Mouse (Mus musculus): ENCODE measurements around the gene Psmd3. TPM values are rescaled to one million over a fixed set of nuclear protein-coding genes. Genes with fewer than 3 reads are reported as not detected.

Gene Psmd3
- polyA plus RNA-seq, 1 experiment from 2014 or later = 141 TPM

DNA sequence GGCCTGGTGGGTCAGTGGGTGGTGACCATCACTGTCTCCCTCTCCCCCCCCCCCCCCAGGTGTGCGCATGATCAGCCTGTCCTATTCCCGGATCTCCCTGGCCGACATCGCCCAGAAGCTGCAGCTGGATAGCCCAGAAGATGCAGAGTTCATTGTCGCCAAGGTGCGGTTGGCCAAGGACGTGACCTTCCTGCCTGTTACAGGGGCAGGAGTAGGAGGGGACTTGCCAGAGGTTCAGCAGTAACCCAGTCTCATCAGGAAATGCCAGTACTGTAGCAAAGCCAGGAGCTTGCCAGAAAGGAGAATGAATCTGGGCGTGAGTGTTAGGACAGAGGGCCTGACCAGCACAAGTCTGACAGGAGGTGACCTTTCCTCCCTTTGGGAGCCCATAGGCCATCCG, 11.4 kb downstream of the Psmd3 start:
- Histone ChIP-seq H3K4me1 (ENCODE audit: control insufficient read depth, insufficient read depth, low read length) (no peaks in the 10 kb centered on the region), H3K9me3 (replicated peaks; ENCODE audit: control insufficient read depth, low read length) (no peaks in the 10 kb centered on the region), H3K27ac (replicated peaks; ENCODE audit: low read depth, low read length) (no peak overlapping the region), H3K36me3 (replicated peaks; ENCODE audit: control insufficient read depth, insufficient read depth, low read depth, low read length) (peaks cover 23% of the 10 kb centered on the region), H3K4me2 (ENCODE audit: low read depth, low read length) (no peak overlapping the region), H3K4me3 (ENCODE audit: low read depth, low read length) (no peak overlapping the region), H3K27me3 (ENCODE audit: control insufficient read depth, insufficient read depth, low read length) (no peaks in the 10 kb centered on the region), H3K9ac (replicated peaks; ENCODE audit: low read length) (no peak overlapping the region)
- 93% methylated on average over 8 of the region's 9 CpGs for WGBS
- ATAC-seq (replicated peaks; ENCODE audit: insufficient number of reproducible peaks, low FRiP score, low TSS enrichment, low read depth) (no peak), DNase-seq (ENCODE audit: low spot score) (no peak)

DNA sequence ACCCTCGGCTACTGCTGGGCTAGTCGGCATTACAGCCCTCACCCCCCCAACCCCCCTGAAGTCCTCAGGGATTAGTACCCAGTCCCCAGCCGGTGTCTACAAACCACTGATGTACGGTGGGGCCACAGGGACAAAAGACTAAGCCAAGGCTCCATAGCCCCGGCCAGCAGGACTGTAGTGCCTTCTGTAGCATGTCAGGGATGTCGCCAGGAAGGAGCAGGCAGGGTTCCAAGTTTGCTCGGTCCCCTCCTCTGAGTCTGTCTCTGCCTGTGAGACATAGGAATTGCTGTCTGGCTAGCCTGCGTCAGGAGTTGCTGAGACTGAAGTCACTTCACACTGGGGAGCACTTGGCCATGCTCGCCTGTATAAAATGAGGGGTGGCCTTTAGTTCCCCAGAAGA, 11.9 kb downstream of the Psmd3 start:
- H3K9ac ChIP-seq (replicated peaks; ENCODE audit: low read length) = no peak overlapping the region

DNA sequence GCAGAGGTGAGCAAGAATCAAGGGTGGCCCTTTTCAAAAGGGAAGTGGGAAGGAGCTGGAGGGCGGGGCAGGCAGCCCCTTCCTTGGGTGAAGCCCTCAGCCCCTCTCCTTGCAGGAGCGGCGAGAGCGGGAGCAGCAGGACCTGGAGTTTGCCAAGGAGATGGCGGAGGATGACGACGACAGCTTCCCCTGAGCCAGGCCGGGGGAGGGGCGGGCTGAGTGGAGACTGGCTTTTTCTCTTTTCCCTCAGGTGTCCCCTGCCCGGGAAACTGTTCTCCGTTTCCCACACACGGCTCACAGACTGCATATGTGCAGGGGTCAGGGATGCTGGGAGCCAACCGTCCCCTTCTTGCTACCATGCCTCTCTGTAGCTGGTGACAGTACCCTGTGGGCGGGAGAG, 13.1 kb downstream of the Psmd3 start:
- Histone ChIP-seq H3K9me3 (replicated peaks; ENCODE audit: control insufficient read depth, low read length) (no peaks in the 10 kb centered on the region), H3K27ac (replicated peaks; ENCODE audit: low read depth, low read length) (no peak overlapping the region), H3K36me3 (replicated peaks; ENCODE audit: control insufficient read depth, insufficient read depth, low read depth, low read length) (peaks cover 17% of the 10 kb centered on the region), H3K4me1 (ENCODE audit: control insufficient read depth, insufficient read depth, low read length) (no peaks in the 10 kb centered on the region), H3K4me2 (ENCODE audit: low read depth, low read length) (no peak overlapping the region), H3K9ac (replicated peaks; ENCODE audit: low read length) (no peak overlapping the region), H3K27me3 (ENCODE audit: control insufficient read depth, insufficient read depth, low read length) (no peaks in the 10 kb centered on the region), H3K4me3 (ENCODE audit: low read depth, low read length) (no peak overlapping the region)
- 78% methylated on average over 14 of the region's 14 CpGs for WGBS
- DNase-seq (ENCODE audit: low spot score) = no peak
- ATAC-seq (replicated peaks; ENCODE audit: insufficient number of reproducible peaks, low FRiP score, low TSS enrichment, low read depth) = no peak

More for the DNA sequence above, 11.9 kb downstream of the Psmd3 start:
- ATAC-seq (replicated peaks; ENCODE audit: insufficient number of reproducible peaks, low FRiP score, low TSS enrichment, low read depth) (no peak), DNase-seq (ENCODE audit: low spot score) (no peak)
- Histone ChIP-seq H3K4me1 (ENCODE audit: control insufficient read depth, insufficient read depth, low read length) (no peaks in the 10 kb centered on the region), H3K27ac (replicated peaks; ENCODE audit: low read depth, low read length) (no peak overlapping the region), H3K27me3 (ENCODE audit: control insufficient read depth, insufficient read depth, low read length) (no peaks in the 10 kb centered on the region), H3K4me3 (ENCODE audit: low read depth, low read length) (no peak overlapping the region), H3K9me3 (replicated peaks; ENCODE audit: control insufficient read depth, low read length) (no peaks in the 10 kb centered on the region), H3K36me3 (replicated peaks; ENCODE audit: control insufficient read depth, insufficient read depth, low read depth, low read length) (peaks cover 23% of the 10 kb centered on the region), H3K4me2 (ENCODE audit: low read depth, low read length) (no peak overlapping the region; the same call in 1 of the 2 replicates)
- WGBS = 89% methylated on average over 9 of the region's 9 CpGs

DNA sequence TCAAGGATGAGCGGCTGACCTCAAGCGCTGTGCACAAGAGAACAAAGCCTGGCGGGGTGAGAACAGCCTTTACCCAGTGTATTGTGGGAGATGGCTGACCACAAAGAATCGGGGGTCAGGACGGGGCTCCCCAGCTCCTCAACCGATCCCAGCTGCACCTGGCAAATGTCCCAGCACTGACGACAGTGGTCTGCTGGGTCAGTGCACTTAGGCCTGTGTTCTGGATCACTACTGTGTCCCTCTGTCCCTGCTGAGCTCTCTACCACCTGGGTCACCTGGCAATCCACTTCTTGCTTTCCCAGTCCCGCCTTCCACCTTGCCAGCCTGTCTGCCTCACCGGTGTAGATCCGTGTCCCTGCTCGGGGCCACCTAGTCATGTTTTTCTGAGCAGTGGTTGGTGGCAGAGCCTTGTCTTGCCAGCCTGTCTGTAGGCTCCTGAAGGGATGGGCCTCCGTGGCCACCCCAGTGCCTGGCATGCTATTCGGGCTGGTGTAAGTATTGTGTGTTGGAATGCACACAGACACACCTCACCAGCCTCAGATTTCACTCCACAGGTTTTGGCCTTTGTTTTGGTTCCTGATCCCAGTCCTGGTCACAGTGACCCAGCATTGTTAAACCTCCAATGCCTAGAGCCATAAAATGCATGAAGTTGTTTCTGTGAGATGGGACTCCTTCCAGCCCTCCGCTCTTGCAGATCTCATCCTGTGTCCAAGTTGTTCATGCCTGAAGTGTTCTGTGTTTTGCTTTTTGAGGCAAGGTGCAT, 14.3 kb downstream of the Psmd3 start:
- 88% methylated on average over 14 of the region's 14 CpGs for WGBS
- DNase-seq (ENCODE audit: low spot score) (no peak), ATAC-seq (replicated peaks; ENCODE audit: insufficient number of reproducible peaks, low FRiP score, low TSS enrichment, low read depth) (no peak)
- Histone ChIP-seq H3K27ac (replicated peaks; ENCODE audit: low read depth, low read length) (no peak overlapping the region), H3K4me1 (ENCODE audit: control insufficient read depth, insufficient read depth, low read length) (no peaks in the 10 kb centered on the region), H3K4me2 (ENCODE audit: low read depth, low read length) (no peak overlapping the region), H3K9me3 (replicated peaks; ENCODE audit: control insufficient read depth, low read length) (no peaks in the 10 kb centered on the region), H3K9ac (replicated peaks; ENCODE audit: low read length) (no peak overlapping the region), H3K27me3 (ENCODE audit: control insufficient read depth, insufficient read depth, low read length) (no peaks in the 10 kb centered on the region), H3K4me3 (ENCODE audit: low read depth, low read length) (no peak overlapping the region), H3K36me3 (replicated peaks; ENCODE audit: control insufficient read depth, insufficient read depth, low read depth, low read length) (peaks cover 11% of the 10 kb centered on the region)

DNA sequence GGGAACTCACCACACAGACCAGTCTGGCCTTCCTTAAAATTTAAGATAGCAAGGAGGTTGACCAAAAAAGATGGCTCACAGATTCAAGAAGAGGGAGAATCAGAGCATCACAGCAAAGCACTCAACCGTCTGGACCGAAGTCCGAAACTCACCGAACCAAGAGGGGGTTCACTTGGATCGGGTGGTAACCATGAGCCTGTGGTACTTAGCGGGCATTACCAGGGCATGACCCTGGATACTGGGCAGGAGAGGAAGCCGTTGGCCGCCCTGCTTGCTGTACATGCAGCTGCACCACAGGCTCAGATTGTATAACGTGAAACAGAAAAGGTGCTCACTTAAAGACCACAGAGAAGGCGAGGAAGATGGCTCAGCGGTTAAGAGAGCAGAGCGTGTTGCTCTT, 14.9 kb downstream of the Psmd3 start:
- 86% methylated on average over 12 of the region's 12 CpGs for WGBS
- DNase-seq (ENCODE audit: low spot score) (no peak), ATAC-seq (replicated peaks; ENCODE audit: insufficient number of reproducible peaks, low FRiP score, low TSS enrichment, low read depth) (no peak)
- no peak overlapping the region for H3K9ac ChIP-seq (replicated peaks; ENCODE audit: low read length)
- H3K9me3 ChIP-seq (replicated peaks; ENCODE audit: control insufficient read depth, low read length) = no peaks in the 10 kb centered on the region
- no peaks in the 10 kb centered on the region for H3K4me1 ChIP-seq (ENCODE audit: control insufficient read depth, insufficient read depth, low read length)
- H3K27me3 ChIP-seq (ENCODE audit: control insufficient read depth, insufficient read depth, low read length) = no peaks in the 10 kb centered on the region
- H3K36me3 ChIP-seq (replicated peaks; ENCODE audit: control insufficient read depth, insufficient read depth, low read depth, low read length) = peaks cover 11% of the 10 kb centered on the region
- H3K4me3 ChIP-seq (ENCODE audit: low read depth, low read length) = no peak overlapping the region
- H3K4me2 ChIP-seq (ENCODE audit: low read depth, low read length) = no peak overlapping the region
- H3K27ac ChIP-seq (replicated peaks; ENCODE audit: low read depth, low read length) = no peak overlapping the region

DNA sequence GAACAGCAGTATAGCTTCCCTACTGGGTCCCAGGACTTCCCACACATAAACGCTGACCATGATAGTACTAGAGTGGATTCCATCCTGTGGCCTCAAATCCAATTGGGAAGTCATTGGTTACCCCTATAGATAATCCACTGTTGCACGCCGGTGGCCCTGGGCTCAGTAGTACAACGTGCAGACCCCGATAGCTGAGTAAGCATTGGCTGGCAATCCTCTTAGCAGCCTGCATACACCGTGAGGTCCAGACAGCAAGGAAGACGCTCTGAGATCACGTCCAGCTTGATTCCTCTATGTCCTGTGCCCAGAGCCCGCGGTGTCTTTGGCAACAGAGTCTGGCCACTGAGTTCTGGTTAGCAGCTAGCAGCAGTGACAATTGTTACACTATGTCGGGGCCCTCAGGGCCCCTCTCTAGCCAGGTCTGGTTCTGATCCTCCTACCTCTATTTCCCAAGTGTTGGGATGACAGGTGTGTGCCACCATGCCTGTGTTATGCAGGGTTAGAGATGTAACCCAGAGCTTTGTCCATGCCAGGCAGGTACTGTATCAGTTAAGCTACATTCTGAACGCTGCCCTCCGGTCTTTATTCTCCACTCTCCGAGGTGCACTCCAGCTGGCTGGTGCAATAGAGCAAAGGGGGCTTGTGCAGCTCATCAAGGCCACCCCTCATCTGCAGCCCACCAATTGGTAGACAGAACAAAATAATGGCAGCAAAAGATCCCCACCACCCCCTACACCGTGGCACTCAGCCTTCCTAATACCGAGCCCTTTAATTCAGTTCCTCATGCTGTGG, 16.7 kb downstream of the Psmd3 start:
- H3K27ac ChIP-seq (replicated peaks; ENCODE audit: low read depth, low read length) = no peak overlapping the region
- ATAC-seq (replicated peaks; ENCODE audit: insufficient number of reproducible peaks, low FRiP score, low TSS enrichment, low read depth) = no peak
- no peaks in the 10 kb centered on the region for H3K27me3 ChIP-seq (ENCODE audit: control insufficient read depth, insufficient read depth, low read length)
- H3K36me3 ChIP-seq (replicated peaks; ENCODE audit: control insufficient read depth, insufficient read depth, low read depth, low read length) = peaks cover 6% of the 10 kb centered on the region; the same call in 1 of the 2 replicates
- no peaks in the 10 kb centered on the region for H3K4me1 ChIP-seq (ENCODE audit: control insufficient read depth, insufficient read depth, low read length)
- no peak overlapping the region for H3K4me2 ChIP-seq (ENCODE audit: low read depth, low read length)
- H3K4me3 ChIP-seq (ENCODE audit: low read depth, low read length) = no peak overlapping the region
- no peak overlapping the region for H3K9ac ChIP-seq (replicated peaks; ENCODE audit: low read length)
- H3K9me3 ChIP-seq (replicated peaks; ENCODE audit: control insufficient read depth, low read length) = no peaks in the 10 kb centered on the region
- 84% methylated on average over 16 of the region's 16 CpGs for WGBS
- no peak for DNase-seq (ENCODE audit: low spot score)

DNA sequence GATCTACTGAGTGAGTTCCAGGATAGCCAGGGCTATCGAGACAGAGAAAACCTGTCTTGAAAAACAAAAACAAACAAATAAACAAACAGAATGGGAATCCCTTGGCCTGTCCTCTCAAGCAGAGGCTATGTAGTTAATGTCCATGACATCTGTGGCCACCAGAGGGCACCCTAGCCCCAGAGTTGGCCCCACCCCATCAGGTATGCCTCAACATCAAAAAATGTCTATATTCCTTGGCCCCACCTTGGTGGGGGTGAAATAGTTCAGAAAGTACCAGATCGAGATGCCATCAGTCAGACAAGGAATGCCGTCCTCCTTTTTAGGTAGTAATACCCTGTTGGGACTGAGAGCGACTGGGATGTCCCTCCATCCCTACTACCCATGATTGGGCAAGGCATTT, 17.6 kb downstream of the Psmd3 start:
- WGBS = 41% methylated on average over 4 of the region's 4 CpGs
- Histone ChIP-seq H3K9me3 (replicated peaks; ENCODE audit: control insufficient read depth, low read length) (no peaks in the 10 kb centered on the region), H3K4me3 (ENCODE audit: low read depth, low read length) (no peak overlapping the region), H3K4me2 (ENCODE audit: low read depth, low read length) (no peak overlapping the region), H3K27ac (replicated peaks; ENCODE audit: low read depth, low read length) (no peak overlapping the region), H3K4me1 (ENCODE audit: control insufficient read depth, insufficient read depth, low read length) (no peaks in the 10 kb centered on the region), H3K9ac (replicated peaks; ENCODE audit: low read length) (no peak overlapping the region), H3K36me3 (replicated peaks; ENCODE audit: control insufficient read depth, insufficient read depth, low read depth, low read length) (no peaks in the 10 kb centered on the region; the same call in 1 of the 2 replicates), H3K27me3 (ENCODE audit: control insufficient read depth, insufficient read depth, low read length) (no peaks in the 10 kb centered on the region)
- no peak for ATAC-seq (replicated peaks; ENCODE audit: insufficient number of reproducible peaks, low FRiP score, low TSS enrichment, low read depth)
- DNase-seq (ENCODE audit: low spot score) = peak; percentile 78

DNA sequence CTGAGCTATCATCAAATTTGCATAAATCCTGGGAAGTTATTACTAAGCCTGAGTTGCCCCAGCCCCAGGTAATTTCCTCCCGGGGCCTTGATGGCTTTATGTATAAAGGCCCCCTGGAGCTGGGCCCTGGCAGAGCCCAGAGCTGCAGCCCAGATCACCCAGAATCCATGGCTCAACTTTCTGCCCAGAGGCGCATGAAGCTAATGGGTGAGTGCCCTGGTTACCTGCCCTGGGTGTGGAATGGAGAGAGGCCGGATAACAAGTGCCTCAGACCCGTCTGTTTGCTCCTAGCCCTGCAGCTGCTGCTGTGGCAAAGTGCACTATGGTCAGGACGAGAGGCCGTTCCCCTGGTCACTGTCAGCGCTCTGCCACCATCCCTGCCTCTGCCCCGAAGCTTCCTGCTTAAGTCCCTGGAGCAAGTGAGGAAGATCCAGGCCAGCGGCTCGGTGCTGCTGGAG, 18.9 kb downstream of the Psmd3 start, which contains the start of gene Csf3:
TSS of gene Csf3 (plus strand) at position 51 of the 458 bp plus-strand sequence.
- peaks cover 6% of the 10 kb centered on the region for H3K36me3 ChIP-seq (replicated peaks; ENCODE audit: control insufficient read depth, insufficient read depth, low read depth, low read length)
- no peak within 1 kb of the TSS; the same call in 1 of the 2 replicates for H3K4me2 ChIP-seq (ENCODE audit: low read depth, low read length)
- WGBS = 40% methylated on average over 10 of the region's 10 CpGs
- DNase-seq (ENCODE audit: low spot score) (no peak), ATAC-seq (replicated peaks; ENCODE audit: insufficient number of reproducible peaks, low FRiP score, low TSS enrichment, low read depth) (no peak)
- H3K9ac ChIP-seq (replicated peaks; ENCODE audit: low read length) = peak within 1 kb of the TSS; percentile 6; the same call in 1 of the 2 replicates
- no peaks in the 10 kb centered on the region for H3K9me3 ChIP-seq (replicated peaks; ENCODE audit: control insufficient read depth, low read length)
- no peak within 1 kb of the TSS for H3K27ac ChIP-seq (replicated peaks; ENCODE audit: low read depth, low read length)
- no peaks in the 10 kb centered on the region for H3K27me3 ChIP-seq (ENCODE audit: control insufficient read depth, insufficient read depth, low read length)
- H3K4me3 ChIP-seq (ENCODE audit: low read depth, low read length) = no peak within 1 kb of the TSS
- no peaks in the 10 kb centered on the region for H3K4me1 ChIP-seq (ENCODE audit: control insufficient read depth, insufficient read depth, low read length)
